Mouse (Mus musculus): ENCODE data around the gene 1700037H04Rik.

GRCm38 (mm10) chr2:131097087-131097486, 62.8 kb downstream of the 1700037H04Rik start:
- TF ChIP-seq CHD2 (IDR thresholded peaks at IDR 0.05; ENCODE audit: low read depth, low read length), result no peak
- no peak for TF ChIP-seq MAFK (IDR thresholded peaks at IDR 0.05; ENCODE audit: insufficient read depth, low read depth, low read length)
- no peak for TF ChIP-seq ZC3H11A (IDR thresholded peaks at IDR 0.05; ENCODE audit: borderline replicate concordance, low read depth, low read length)
- TF ChIP-seq HCFC1 (IDR thresholded peaks at IDR 0.05; ENCODE audit: borderline replicate concordance, insufficient read depth, low read length), result no peak
- no peak for TF ChIP-seq ZNF384 (IDR thresholded peaks at IDR 0.05; ENCODE audit: low read depth, low read length)

All from ES-E14 (cell line).